Mouse (Mus musculus) intestine, embryonic 14.5 days (tissue): Measurements from ENCODE around the gene Cdh23. TPM values are rescaled to one million over a fixed set of nuclear protein-coding genes. Genes with fewer than 3 reads are reported as not detected.

Experiments used
- ATAC-seq: fragments of 200-750 bp; cut with Nextera tagmentation; replicated peaks from 2 replicates; pipeline ENCODE4 v1.8.0; 2017; ENCODE audit warnings: low read depth, moderate number of reproducible peaks, moderate TSS enrichment, moderate library complexity; ENCODE audit not compliant: low FRiP score, low TSS enrichment
- DNase-seq: peaks from one replicate; pipeline ENCODE4 v3.0.0-alpha.2; 2018; ENCODE audit warnings: low spot score
- H3K27ac ChIP-seq: fragments of 300-500 bp; sonication (generic); 2 replicates; pipeline ENCODE4 v1.5.1; 2014; ENCODE audit warnings: low read depth, mild to moderate bottlenecking, control low read depth
- H3K27me3 ChIP-seq: fragments of 300-500 bp; sonication (generic); replicated peaks from 2 replicates; pipeline ENCODE4 v1.6.1; 2014; ENCODE audit warnings: low read length, control low read depth; ENCODE audit not compliant: control insufficient read depth, insufficient read depth
- H3K36me3 ChIP-seq: fragments of 300-500 bp; sonication (generic); 2 replicates; pipeline ENCODE4 v1.6.1; 2014; ENCODE audit warnings: low read length, control low read depth; ENCODE audit not compliant: control insufficient read depth, insufficient read depth
- H3K4me1 ChIP-seq: fragments of 300-500 bp; sonication (generic); replicated peaks from 2 replicates; pipeline ENCODE4 v1.6.1; 2014; ENCODE audit warnings: low read length, control low read depth, mixed read lengths; ENCODE audit not compliant: control insufficient read depth, insufficient read depth
- H3K4me2 ChIP-seq: fragments of 300-500 bp; sonication (generic); 2 replicates; pipeline ENCODE4 v1.6.1; 2014; ENCODE audit warnings: low read length
- H3K4me3 ChIP-seq: fragments of 300-500 bp; sonication (generic); 2 replicates; pipeline ENCODE4 v1.5.1; 2014; ENCODE audit warnings: low read depth, low read length, control low read depth, mixed read lengths
- H3K9ac ChIP-seq: fragments of 300-500 bp; sonication (generic); 2 replicates; pipeline ENCODE4 v1.6.1; 2014; ENCODE audit warnings: mild to moderate bottlenecking, low read length
- H3K9me3 ChIP-seq: fragments of 300-500 bp; sonication (generic); 2 replicates; pipeline ENCODE4 v1.6.1; 2016; ENCODE audit warnings: low read length, control low read depth; ENCODE audit not compliant: control insufficient read depth
- WGBS: fragments of 180-500 bp; shearing (Covaris S2); extraction: QIAGEN DNeasy Blood & Tissue Kit; methylation state at CpG from one replicate; pipeline ENCODE4 v1.1.7; 2014; 5-methylcytosine and 5-hydroxymethylcytosine counted together
- polyA plus RNA-seq: library from polyadenylated mRNA; unstranded; fragments of >200 nt; fragmentation: Nextera tagmentation; extraction: Ambion mirVana; gene quantifications from 2 replicates; pipeline ENCODE4 v1.2.1, GENCODE M21; 2014

Gene Cdh23
- polyA plus RNA-seq, 1 experiment from 2014 or later = 1.0 TPM

DNA sequence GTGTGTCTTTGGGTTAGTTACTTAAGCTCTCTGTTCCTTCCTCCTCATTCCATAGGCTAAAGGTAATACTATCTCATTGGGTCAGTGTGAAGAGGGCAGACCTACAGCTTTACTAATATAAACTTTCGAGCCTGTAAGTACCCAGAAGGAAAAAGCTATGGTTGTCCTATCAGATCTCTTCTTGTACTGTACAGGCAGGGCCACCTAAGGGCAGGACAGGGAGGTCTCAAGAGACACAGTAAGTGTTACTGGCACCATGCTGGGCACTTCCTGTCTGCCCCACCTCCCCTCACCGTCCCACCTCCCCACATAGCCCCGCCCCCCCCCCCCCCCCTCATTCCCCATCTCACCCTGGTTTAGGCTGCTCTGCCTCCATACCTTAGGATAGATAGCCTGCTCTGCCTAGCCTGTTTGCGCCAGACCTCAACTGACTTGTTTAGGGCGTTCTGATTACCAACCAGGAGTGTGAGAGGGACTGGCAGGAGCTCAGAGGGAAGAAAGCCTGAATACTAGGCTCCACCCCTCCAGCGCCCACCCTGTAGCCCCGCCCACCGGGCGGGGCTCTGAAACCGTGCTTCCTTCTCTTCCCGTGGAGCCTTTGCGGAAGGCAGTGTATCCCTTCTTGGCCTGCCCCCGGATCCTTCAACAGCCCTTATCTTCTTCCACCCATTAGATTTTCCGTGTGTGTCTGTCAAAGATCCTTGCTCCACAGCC is 160.0 kb downstream of the Cdh23 start:
- Histone ChIP-seq H3K27ac (no peak overlapping the region), H3K9me3 (no peaks in the 10 kb centered on the region), H3K9ac (no peak overlapping the region), H3K36me3 (no peaks in the 10 kb centered on the region), H3K27me3 (no peaks in the 10 kb centered on the region), H3K4me1 (0 out of 2 replicates have a peak, but pooled peaks cover 3% of the 10 kb centered on the region), H3K4me2 (peak overlapping the region; percentile 31), H3K4me3 (no peak overlapping the region)
- 11% methylated on average over 13 of the region's 14 CpGs for WGBS
- DNase-seq = peak; percentile 62
- peak; percentile 57; the same call in 1 of the 2 replicates for ATAC-seq

DNA sequence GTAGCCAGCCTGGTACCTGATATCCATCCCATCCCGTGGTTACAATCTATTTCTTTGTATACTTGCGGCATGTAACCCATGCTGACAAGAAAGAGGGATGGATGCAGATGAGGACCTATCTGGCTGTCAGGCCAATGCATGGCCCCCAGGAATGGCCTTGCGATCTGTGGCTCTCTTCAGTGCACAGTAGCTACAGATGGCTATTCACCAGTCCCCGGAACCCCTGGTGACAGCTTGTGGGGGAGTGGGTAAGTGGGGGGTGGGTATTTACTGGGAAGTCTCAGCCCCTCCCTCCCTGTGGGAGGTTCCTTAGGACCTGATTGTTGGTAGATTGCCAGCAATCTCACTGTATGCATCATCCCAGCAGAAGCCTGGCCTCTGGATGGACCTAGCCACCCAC is 163.8 kb downstream of the Cdh23 start:
- H3K9me3 ChIP-seq = no peaks in the 10 kb centered on the region
- no peak overlapping the region for H3K27ac ChIP-seq
- no peaks in the 10 kb centered on the region for H3K36me3 ChIP-seq
- H3K9ac ChIP-seq = no peak overlapping the region
- ATAC-seq (no peak), DNase-seq (no peak)
- H3K27me3 ChIP-seq = no peaks in the 10 kb centered on the region
- 0 out of 2 replicates have a peak, but pooled peaks cover 3% of the 10 kb centered on the region for H3K4me1 ChIP-seq
- no peak overlapping the region for H3K4me2 ChIP-seq
- WGBS = 75% methylated on average over 4 of the region's 4 CpGs
- H3K4me3 ChIP-seq = no peak overlapping the region

DNA sequence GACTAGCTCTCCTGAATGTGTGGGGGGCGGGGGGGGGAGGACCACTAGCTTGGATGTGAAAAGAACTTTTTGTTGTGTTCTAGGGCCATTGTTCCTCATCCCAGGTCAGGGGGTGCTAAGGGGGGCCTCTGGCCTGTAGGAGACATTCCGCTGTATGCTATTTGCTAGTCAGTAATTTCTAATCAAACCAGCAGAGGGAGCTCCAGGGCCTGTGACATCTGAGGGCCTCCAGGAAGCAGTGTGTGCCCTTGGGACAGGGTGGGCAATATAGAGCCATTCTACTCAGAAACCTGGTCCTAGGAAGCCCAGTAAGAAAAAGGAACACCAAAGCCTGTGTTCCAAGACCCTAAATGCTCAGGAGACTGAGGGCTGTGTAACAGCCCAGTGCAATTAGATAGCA is 164.9 kb downstream of the Cdh23 start:
- DNase-seq = peak; percentile 69
- 25% methylated on average over 2 of the region's 2 CpGs for WGBS
- no peaks in the 10 kb centered on the region for H3K9me3 ChIP-seq

DNA sequence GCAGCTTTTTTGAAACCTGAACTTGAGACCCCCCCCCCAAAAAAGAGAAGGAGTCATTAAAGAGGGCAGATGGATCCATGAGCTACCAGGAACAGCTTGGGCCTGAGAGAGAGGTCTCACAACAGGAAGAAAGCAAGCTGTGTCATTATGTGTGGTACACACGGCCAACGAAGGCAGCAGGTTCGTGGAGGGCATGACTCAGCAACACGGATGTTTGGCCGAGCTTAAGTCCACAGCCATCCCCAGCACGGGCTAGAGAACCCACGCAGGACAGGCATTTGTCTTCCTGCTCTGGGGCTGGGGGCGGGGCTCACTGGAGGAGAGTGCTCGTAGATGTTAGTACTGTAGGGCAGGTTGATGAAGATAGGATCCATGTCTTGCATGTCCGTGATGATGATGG is 165.7 kb downstream of the Cdh23 start:
- no peaks in the 10 kb centered on the region for H3K36me3 ChIP-seq
- H3K9me3 ChIP-seq = no peaks in the 10 kb centered on the region
- H3K27ac ChIP-seq = no peak overlapping the region
- H3K4me1 ChIP-seq = no peaks in the 10 kb centered on the region
- no peak for ATAC-seq
- no peaks in the 10 kb centered on the region for H3K27me3 ChIP-seq
- WGBS = 69% methylated on average over 10 of the region's 10 CpGs
- no peak for DNase-seq
- H3K4me3 ChIP-seq = no peak overlapping the region
- H3K4me2 ChIP-seq = no peak overlapping the region
- no peak overlapping the region for H3K9ac ChIP-seq

More for the DNA sequence above, 164.9 kb downstream of the Cdh23 start:
- H3K4me1 ChIP-seq = 0 out of 2 replicates have a peak, but pooled peaks cover 1% of the 10 kb centered on the region
- H3K4me3 ChIP-seq = no peak overlapping the region
- H3K36me3 ChIP-seq = no peaks in the 10 kb centered on the region
- H3K4me2 ChIP-seq = no peak overlapping the region
- peak; percentile 15; the same call in 1 of the 2 replicates for ATAC-seq
- H3K27ac ChIP-seq = no peak overlapping the region
- no peak overlapping the region for H3K9ac ChIP-seq
- no peaks in the 10 kb centered on the region for H3K27me3 ChIP-seq

- no peaks in the 10 kb centered on the region for H3K9me3 ChIP-seq
- H3K4me1 ChIP-seq = no peaks in the 10 kb centered on the region
- H3K4me3 ChIP-seq = no peak overlapping the region
- H3K27me3 ChIP-seq = no peaks in the 10 kb centered on the region
- WGBS = 82% methylated on average over 7 of the region's 7 CpGs
- no peaks in the 10 kb centered on the region for H3K36me3 ChIP-seq
- no peak for DNase-seq
- H3K9ac ChIP-seq = no peak overlapping the region
- no peak overlapping the region for H3K4me2 ChIP-seq
- ATAC-seq = no peak
- H3K27ac ChIP-seq = no peak overlapping the region
Measured at GRCm38 (mm10) chr10:60527949-60528348, 168.3 kb downstream of the Cdh23 start.

GRCm38 (mm10) chr10:60525081-60525480 is 171.2 kb downstream of the Cdh23 start:
- no peak for DNase-seq
- 78% methylated on average over 8 of the region's 8 CpGs for WGBS
- Histone ChIP-seq H3K27ac (no peak overlapping the region), H3K4me1 (no peaks in the 10 kb centered on the region), H3K9me3 (no peaks in the 10 kb centered on the region), H3K4me2 (no peak overlapping the region), H3K36me3 (no peaks in the 10 kb centered on the region), H3K9ac (no peak overlapping the region), H3K27me3 (no peaks in the 10 kb centered on the region), H3K4me3 (no peak overlapping the region)
- no peak for ATAC-seq

GRCm38 (mm10) chr10:60516286-60516685 is 180.0 kb downstream of the Cdh23 start:
- Histone ChIP-seq H3K4me1 (no peaks in the 10 kb centered on the region), H3K4me2 (no peak overlapping the region), H3K27me3 (no peaks in the 10 kb centered on the region), H3K4me3 (no peak overlapping the region), H3K9me3 (no peaks in the 10 kb centered on the region), H3K27ac (no peak overlapping the region), H3K9ac (no peak overlapping the region), H3K36me3 (no peaks in the 10 kb centered on the region)
- DNase-seq (no peak), ATAC-seq (no peak)
- WGBS = 88% methylated on average over 11 of the region's 11 CpGs

- ATAC-seq = no peak; the same call in 1 of the 2 replicates
Measured at GRCm38 (mm10) chr10:60498538-60498937, 197.8 kb downstream of the Cdh23 start.

DNA sequence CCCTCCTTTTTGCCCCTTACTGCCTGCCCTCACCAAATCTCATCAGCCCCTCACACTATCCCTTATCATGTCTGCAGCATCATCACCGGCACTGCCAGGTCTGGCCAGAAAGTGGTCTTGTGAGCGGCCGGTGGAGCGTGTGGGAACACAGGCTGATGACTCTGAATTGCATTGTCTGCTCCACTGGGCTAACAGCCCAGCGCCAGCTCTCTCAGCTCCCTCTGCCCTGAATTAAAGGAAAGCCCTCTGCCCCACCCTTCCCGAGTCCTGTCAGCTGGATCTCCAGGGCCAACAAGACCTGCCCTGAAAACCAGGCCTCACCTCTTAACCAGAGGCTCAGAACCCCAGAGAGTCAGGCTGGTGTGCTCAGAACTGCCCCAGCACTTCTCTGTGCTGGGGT is 201.2 kb downstream of the Cdh23 start:
- 33% methylated on average over 6 of the region's 6 CpGs for WGBS
- ATAC-seq = no peak
- Histone ChIP-seq H3K9ac (no peak overlapping the region), H3K4me1 (no peaks in the 10 kb centered on the region), H3K9me3 (no peaks in the 10 kb centered on the region), H3K4me2 (no peak overlapping the region), H3K27me3 (no peaks in the 10 kb centered on the region), H3K36me3 (no peaks in the 10 kb centered on the region), H3K27ac (no peak overlapping the region), H3K4me3 (no peak overlapping the region)
- no peak for DNase-seq

More at GRCm38 (mm10) chr10:60498538-60498937, 197.8 kb downstream of the Cdh23 start:
- Histone ChIP-seq H3K4me3 (no peak overlapping the region), H3K36me3 (no peaks in the 10 kb centered on the region), H3K4me1 (no peaks in the 10 kb centered on the region), H3K9me3 (no peaks in the 10 kb centered on the region), H3K27ac (no peak overlapping the region), H3K4me2 (no peak overlapping the region), H3K9ac (no peak overlapping the region), H3K27me3 (no peaks in the 10 kb centered on the region)
- 9% methylated on average over 4 of the region's 4 CpGs for WGBS
- DNase-seq = no peak
